Mouse (Mus musculus) forebrain, embryonic 14.5 days (tissue): ENCODE results near the gene Smap1. TPM values are rescaled to one million over a fixed set of nuclear protein-coding genes. Genes with fewer than 3 reads are reported as not detected.

Experiments
- ATAC-seq: fragments of 200-750 bp; cut with Nextera tagmentation; 2 replicates; pipeline ENCODE4 v1.8.0; 2017; ENCODE audit warnings: mild to moderate bottlenecking, moderate library complexity
- DNase-seq: peaks from one replicate; pipeline ENCODE4 v3.0.0-alpha.2; 2015; ENCODE audit warnings: low spot score
- H3K27ac ChIP-seq: fragments of 300-500 bp; sonication (generic); 2 replicates; pipeline ENCODE4 v1.5.1; 2014; ENCODE audit warnings: low read depth, mild to moderate bottlenecking, control low read depth, low read length, moderate library complexity
- H3K27me3 ChIP-seq: fragments of 300-500 bp; sonication (generic); replicated peaks from 2 replicates; pipeline ENCODE4 v1.6.1; 2014; ENCODE audit warnings: low read length, control low read depth, mixed read lengths; ENCODE audit not compliant: control insufficient read depth, insufficient read depth
- H3K36me3 ChIP-seq: fragments of 300-500 bp; sonication (generic); 2 replicates; pipeline ENCODE4 v1.6.1; 2014; ENCODE audit warnings: low read length, control low read depth; ENCODE audit not compliant: control insufficient read depth, insufficient read depth
- H3K4me1 ChIP-seq: fragments of 300-500 bp; sonication (generic); 2 replicates; pipeline ENCODE4 v1.6.1; 2014; ENCODE audit warnings: antibody characterized with exemption, low read length, control low read depth; ENCODE audit not compliant: control insufficient read depth, insufficient read depth
- H3K4me2 ChIP-seq: fragments of 300-500 bp; sonication (generic); 2 replicates; pipeline ENCODE4 v1.6.1; 2014; ENCODE audit warnings: mild to moderate bottlenecking, control low read depth, low read length
- H3K4me3 ChIP-seq: fragments of 300-500 bp; sonication (generic); 2 replicates; pipeline ENCODE4 v1.5.1; 2014; ENCODE audit warnings: low read depth, low read length, control low read depth
- H3K9ac ChIP-seq: fragments of 300-500 bp; sonication (generic); 2 replicates; pipeline ENCODE4 v1.6.1; 2014; ENCODE audit warnings: mild to moderate bottlenecking, low read length, control low read depth, moderate library complexity
- H3K9me3 ChIP-seq: fragments of 300-500 bp; sonication (generic); replicated peaks from 2 replicates; pipeline ENCODE4 v1.6.1; 2016; ENCODE audit warnings: low read length, control low read depth, mixed read lengths; ENCODE audit not compliant: control insufficient read depth
- WGBS: fragments of 180-500 bp; shearing (Covaris S2); extraction: QIAGEN DNeasy Blood & Tissue Kit; methylation state at CpG from one replicate; pipeline ENCODE4 v1.1.7; 2014; 5-methylcytosine and 5-hydroxymethylcytosine counted together
- polyA plus RNA-seq: library from polyadenylated mRNA; unstranded; fragments of >200 nt; fragmentation: Nextera tagmentation; extraction: Ambion mirVana; gene quantifications from 2 replicates; pipeline ENCODE4 v1.2.1, GENCODE M21; 2014

The Smap1 gene
- polyA plus RNA-seq, 1 experiment from 2014 or later = 46.1 TPM

- Histone ChIP-seq H3K36me3 (no peaks in the 10 kb centered on the region), H3K4me1 (no peaks in the 10 kb centered on the region), H3K4me3 (no peak overlapping the region), H3K27ac (no peak overlapping the region), H3K27me3 (no peaks in the 10 kb centered on the region), H3K9me3 (no peaks in the 10 kb centered on the region), H3K9ac (no peak overlapping the region), H3K4me2 (no peak overlapping the region)
- ATAC-seq = no peak
- 84% methylated on average over 3 of the region's 3 CpGs for WGBS
- DNase-seq = no peak
Measured at GRCm38 (mm10) chr1:23928371-23928770, 6.3 kb upstream of the Smap1 start.

GRCm38 (mm10) chr1:23923779-23924708 lies 1.9 kb upstream of the Smap1 start:
- no peak overlapping the region for H3K27ac ChIP-seq

GRCm38 (mm10) chr1:23922530-23922884 lies 390 bp upstream of the Smap1 start:
- Histone ChIP-seq H3K4me1 (peaks cover 11% of the 10 kb centered on the region), H3K27ac (0 out of 2 replicates have a peak overlapping the region, but pooled peaks have one; percentile 90), H3K9ac (peak overlapping the region; percentile 91), H3K27me3 (no peaks in the 10 kb centered on the region), H3K4me2 (peak overlapping the region; percentile 64), H3K36me3 (no peaks in the 10 kb centered on the region), H3K4me3 (peak overlapping the region; percentile 90), H3K9me3 (no peaks in the 10 kb centered on the region)
- DNase-seq (no peak), ATAC-seq (no peak)
- 29% methylated on average over 9 of the region's 9 CpGs for WGBS

More at GRCm38 (mm10) chr1:23923779-23924708, 1.9 kb upstream of the Smap1 start:
- Histone ChIP-seq H3K9me3 (no peaks in the 10 kb centered on the region), H3K27me3 (no peaks in the 10 kb centered on the region), H3K36me3 (no peaks in the 10 kb centered on the region), H3K4me3 (no peak overlapping the region), H3K4me1 (peaks cover 11% of the 10 kb centered on the region), H3K9ac (no peak overlapping the region), H3K4me2 (no peak overlapping the region)
- no peak for DNase-seq
- ATAC-seq = no peak
- WGBS = 87% methylated on average over 7 of the region's 7 CpGs

GRCm38 (mm10) chr1:23920275-23920674 lies 1.8 kb downstream of the Smap1 start:
- peak overlapping the region; percentile 6; the same call in 1 of the 2 replicates for H3K4me3 ChIP-seq
- H3K36me3 ChIP-seq = no peaks in the 10 kb centered on the region
- no peak for DNase-seq
- H3K27ac ChIP-seq = no peak overlapping the region
- no peaks in the 10 kb centered on the region for H3K9me3 ChIP-seq
- no peaks in the 10 kb centered on the region for H3K27me3 ChIP-seq
- ATAC-seq = no peak
- peak overlapping the region; percentile 64 for H3K4me2 ChIP-seq
- 39% methylated on average over 2 of the region's 2 CpGs for WGBS
- H3K4me1 ChIP-seq = peaks cover 11% of the 10 kb centered on the region
- no peak overlapping the region for H3K9ac ChIP-seq

GRCm38 (mm10) chr1:23919086-23919485 lies 3.0 kb downstream of the Smap1 start:
- Histone ChIP-seq H3K27ac (no peak overlapping the region), H3K4me2 (no peak overlapping the region), H3K36me3 (no peaks in the 10 kb centered on the region), H3K9me3 (no peaks in the 10 kb centered on the region), H3K27me3 (no peaks in the 10 kb centered on the region), H3K4me1 (peaks cover 11% of the 10 kb centered on the region), H3K4me3 (no peak overlapping the region), H3K9ac (no peak overlapping the region)
- ATAC-seq = no peak
- 93% methylated on average over 4 of the region's 4 CpGs for WGBS
- no peak for DNase-seq

- Histone ChIP-seq H3K9me3 (no peaks in the 10 kb centered on the region), H3K4me1 (peaks cover 5% of the 10 kb centered on the region; the same call in 1 of the 2 replicates), H3K27me3 (no peaks in the 10 kb centered on the region), H3K9ac (no peak overlapping the region), H3K27ac (no peak overlapping the region), H3K36me3 (no peaks in the 10 kb centered on the region), H3K4me2 (no peak overlapping the region), H3K4me3 (no peak overlapping the region)
- no peak for DNase-seq
- ATAC-seq = no peak
- WGBS = 94% methylated on average over 4 of the region's 4 CpGs
Measured at GRCm38 (mm10) chr1:23915483-23915882, 6.6 kb downstream of the Smap1 start.

GRCm38 (mm10) chr1:23912988-23913387 lies 9.1 kb downstream of the Smap1 start:
- H3K27ac ChIP-seq = no peak overlapping the region
- H3K4me2 ChIP-seq = no peak overlapping the region
- H3K9ac ChIP-seq = no peak overlapping the region
- no peaks in the 10 kb centered on the region for H3K27me3 ChIP-seq
- 0 out of 2 replicates have a peak, but pooled peaks cover 2% of the 10 kb centered on the region for H3K4me1 ChIP-seq
- no peaks in the 10 kb centered on the region for H3K36me3 ChIP-seq
- ATAC-seq (no peak), DNase-seq (no peak)
- 51% methylated on average over 2 of the region's 2 CpGs for whole genome bisulfite sequencing
- H3K4me3 ChIP-seq = no peak overlapping the region
- H3K9me3 ChIP-seq = no peaks in the 10 kb centered on the region

- H3K4me3 ChIP-seq = no peak overlapping the region
- H3K4me2 ChIP-seq = no peak overlapping the region
- no peaks in the 10 kb centered on the region for H3K4me1 ChIP-seq
- ATAC-seq (no peak), DNase-seq (peak; percentile 68)
- no peaks in the 10 kb centered on the region for H3K27me3 ChIP-seq
- H3K36me3 ChIP-seq = no peaks in the 10 kb centered on the region
- no peak overlapping the region for H3K27ac ChIP-seq
- no peaks in the 10 kb centered on the region for H3K9me3 ChIP-seq
- no peak overlapping the region for H3K9ac ChIP-seq
Measured at GRCm38 (mm10) chr1:23906082-23906481, 16.0 kb downstream of the Smap1 start.

GRCm38 (mm10) chr1:23903340-23903739 lies 18.8 kb downstream of the Smap1 start:
- WGBS = 84% methylated on average over 3 of the region's 3 CpGs
- no peak for ATAC-seq
- no peaks in the 10 kb centered on the region for H3K36me3 ChIP-seq
- no peaks in the 10 kb centered on the region for H3K27me3 ChIP-seq
- DNase-seq = no peak
- no peak overlapping the region for H3K4me2 ChIP-seq
- H3K4me1 ChIP-seq = no peaks in the 10 kb centered on the region
- no peak overlapping the region for H3K27ac ChIP-seq
- no peak overlapping the region for H3K9ac ChIP-seq
- H3K9me3 ChIP-seq = no peaks in the 10 kb centered on the region
- H3K4me3 ChIP-seq = no peak overlapping the region
